Mouse (Mus musculus): ENCODE measurements around the gene Olfr1391. TPM values are rescaled to one million over a fixed set of nuclear protein-coding genes. Genes with fewer than 3 reads are reported as not detected.

Gene Olfr1391
- polyA plus RNA-seq, 1 experiment from 2014 or later: not detected

DNA sequence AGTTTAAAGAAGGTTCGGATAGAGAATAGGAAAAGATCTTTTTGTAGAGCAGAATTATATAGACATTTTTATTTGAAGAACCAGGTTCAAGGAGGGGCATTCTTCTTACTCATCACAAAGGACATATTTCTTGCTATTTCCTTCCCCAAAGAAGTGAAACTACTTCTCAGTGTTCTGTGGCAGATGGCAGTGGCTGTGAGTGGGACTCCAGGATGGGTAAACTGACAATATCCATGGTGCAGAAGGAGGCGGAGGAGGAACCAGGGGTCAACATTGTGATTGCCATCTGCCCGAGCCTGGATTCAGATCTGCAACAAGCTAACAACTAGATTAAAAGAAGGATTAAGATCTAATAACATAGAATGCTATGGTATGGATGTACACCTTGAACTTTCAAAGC is 4.2 kb downstream of the Olfr1391 start:
- Histone ChIP-seq H3K36me3 (ENCODE audit: control insufficient read depth, insufficient read depth, low read length) (no peaks in the 10 kb centered on the region), H3K4me1 (ENCODE audit: control insufficient read depth in 2 of 2, insufficient read depth in 2 of 2, low read length in 2 of 2) (no peaks in the 10 kb centered on the region), H3K27me3 (ENCODE audit: control insufficient read depth, insufficient read depth, low read length) (no peaks in the 10 kb centered on the region), H3K27ac (replicated peaks in 1 of 2; ENCODE audit: control insufficient read depth in 1 of 2, insufficient read depth in 1 of 2, low read depth in 2 of 2, low read length in 2 of 2) (no peak overlapping the region), H3K4me3 (ENCODE audit: control insufficient read depth in 1 of 2, insufficient read depth in 1 of 2, low read depth in 1 of 2, low read length in 2 of 2) (no peak overlapping the region), H3K9me3 (ENCODE audit: control insufficient read depth, low read length) (no peaks in the 10 kb centered on the region), H3K4me2 (ENCODE audit: low read length) (no peak overlapping the region), H3K9ac (ENCODE audit: low read length) (no peak overlapping the region)
- 70% methylated on average over 3 of the region's 3 CpGs for WGBS
- no peak for ATAC-seq (ENCODE audit: insufficient number of reproducible peaks, insufficient read depth, low FRiP score, low read depth)

DNA sequence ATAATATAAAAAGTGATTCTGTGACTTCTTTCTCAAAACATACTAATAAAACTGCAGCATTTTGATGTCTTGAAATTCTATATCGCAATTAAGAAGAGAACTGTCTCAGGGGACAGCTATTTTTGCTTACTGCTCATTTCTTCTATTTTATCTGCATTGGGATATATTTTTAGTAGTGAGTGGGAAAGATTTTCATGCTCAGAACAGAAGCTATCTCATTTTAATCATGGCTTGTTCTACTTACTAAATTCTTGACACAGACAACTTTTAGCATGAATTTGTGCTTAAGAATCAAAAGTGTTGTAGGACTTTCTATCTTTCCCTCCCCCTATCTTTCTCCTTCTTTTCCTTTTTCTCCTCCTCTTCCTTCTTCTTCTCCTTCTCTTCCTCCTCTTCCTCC is 7.1 kb downstream of the Olfr1391 start:
- no peak overlapping the region for H3K9ac ChIP-seq (ENCODE audit: low read length)
- no peak overlapping the region for H3K27ac ChIP-seq (replicated peaks in 1 of 2; ENCODE audit: control insufficient read depth in 1 of 2, insufficient read depth in 1 of 2, low read depth in 2 of 2, low read length in 2 of 2)
- WGBS: 48% methylated on average over 1 of the region's 1 CpGs
- no peaks in the 10 kb centered on the region for H3K9me3 ChIP-seq (ENCODE audit: control insufficient read depth, low read length)
- no peak overlapping the region for H3K4me2 ChIP-seq (ENCODE audit: low read length)
- no peak overlapping the region for H3K4me3 ChIP-seq (ENCODE audit: control insufficient read depth in 1 of 2, insufficient read depth in 1 of 2, low read depth in 1 of 2, low read length in 2 of 2)
- no peaks in the 10 kb centered on the region for H3K36me3 ChIP-seq (ENCODE audit: control insufficient read depth, insufficient read depth, low read length)
- ATAC-seq (ENCODE audit: insufficient number of reproducible peaks, insufficient read depth, low FRiP score, low read depth): no peak
- H3K4me1 ChIP-seq (ENCODE audit: control insufficient read depth in 2 of 2, insufficient read depth in 2 of 2, low read length in 2 of 2): no peaks in the 10 kb centered on the region
- no peaks in the 10 kb centered on the region for H3K27me3 ChIP-seq (ENCODE audit: control insufficient read depth, insufficient read depth, low read length)

DNA sequence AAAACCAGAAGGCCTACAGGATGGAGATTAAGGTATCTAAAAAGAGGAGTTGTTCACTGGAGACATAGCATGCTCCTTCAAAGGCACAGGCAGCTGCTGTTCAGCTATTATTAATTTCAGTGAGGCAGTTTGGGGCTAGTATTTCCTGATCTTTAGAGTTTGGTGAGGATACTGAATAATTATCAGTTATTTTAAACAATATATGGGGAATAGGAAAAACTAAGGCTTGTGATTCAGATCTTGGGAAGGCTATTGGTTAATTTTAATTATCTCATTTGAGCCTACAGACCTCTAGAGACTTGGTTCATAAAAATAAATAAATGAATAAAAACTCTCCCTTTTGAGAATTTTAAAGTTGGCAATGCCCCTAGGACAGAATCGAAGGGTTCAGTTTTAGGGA is 12.3 kb downstream of the Olfr1391 start, which contains the start of gene Olfr1390:
Olfr1390 (plus strand) TSS at position 301 of the 400 bp plus-strand sequence.
- Histone ChIP-seq H3K36me3 (ENCODE audit: control insufficient read depth, insufficient read depth, low read length) (no peaks in the 10 kb centered on the region), H3K9me3 (ENCODE audit: control insufficient read depth, low read length) (no peaks in the 10 kb centered on the region), H3K27ac (replicated peaks in 1 of 2; ENCODE audit: control insufficient read depth in 1 of 2, insufficient read depth in 1 of 2, low read depth in 2 of 2, low read length in 2 of 2) (no peak within 1 kb of the TSS), H3K4me3 (ENCODE audit: control insufficient read depth in 1 of 2, insufficient read depth in 1 of 2, low read depth in 1 of 2, low read length in 2 of 2) (no peak within 1 kb of the TSS), H3K27me3 (ENCODE audit: control insufficient read depth, insufficient read depth, low read length) (no peaks in the 10 kb centered on the region), H3K4me1 (ENCODE audit: control insufficient read depth in 2 of 2, insufficient read depth in 2 of 2, low read length in 2 of 2) (no peaks in the 10 kb centered on the region), H3K4me2 (ENCODE audit: low read length) (no peak within 1 kb of the TSS), H3K9ac (ENCODE audit: low read length) (no peak within 1 kb of the TSS)
- no peak for ATAC-seq (ENCODE audit: insufficient number of reproducible peaks, insufficient read depth, low FRiP score, low read depth)
- 71% methylated on average over 1 of the region's 1 CpGs for WGBS

DNA sequence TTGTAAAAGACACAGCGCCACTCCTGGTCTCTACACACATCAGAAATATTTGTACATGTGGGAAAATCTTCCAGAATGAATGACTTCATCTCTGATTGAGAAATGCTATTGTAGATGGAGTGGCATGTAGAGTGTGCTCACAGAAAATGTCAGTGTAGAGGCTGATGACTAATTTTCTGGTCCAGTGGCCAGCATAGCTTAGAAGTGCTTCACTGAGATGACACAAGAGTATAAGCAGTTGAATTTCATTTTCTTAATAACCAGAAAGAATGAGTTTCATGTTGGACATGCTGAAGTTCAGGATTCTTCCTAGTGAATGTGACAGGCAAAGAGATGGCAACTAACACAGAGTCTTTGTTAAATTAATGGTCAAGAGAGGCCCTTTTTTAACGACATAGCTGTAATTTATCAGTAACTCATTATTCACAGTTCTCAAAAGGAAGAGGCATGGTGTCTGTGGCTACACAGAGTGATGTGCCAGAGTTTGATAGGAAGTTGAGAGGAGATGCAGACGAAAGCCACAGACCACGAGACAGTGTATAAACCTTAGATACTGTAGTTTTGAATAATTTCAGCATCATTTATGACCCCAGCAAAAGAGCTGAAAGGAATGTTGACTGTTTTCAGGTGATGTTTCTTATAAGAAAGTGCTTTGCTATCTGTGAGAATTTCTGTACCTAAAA is 14.7 kb downstream of the Olfr1391 start:
- Histone ChIP-seq H3K4me2 (ENCODE audit: low read length) (no peak overlapping the region), H3K9me3 (ENCODE audit: control insufficient read depth, low read length) (no peaks in the 10 kb centered on the region), H3K4me1 (ENCODE audit: control insufficient read depth in 2 of 2, insufficient read depth in 2 of 2, low read length in 2 of 2) (no peaks in the 10 kb centered on the region), H3K4me3 (ENCODE audit: control insufficient read depth in 1 of 2, insufficient read depth in 1 of 2, low read depth in 1 of 2, low read length in 2 of 2) (no peak overlapping the region), H3K27ac (replicated peaks in 1 of 2; ENCODE audit: control insufficient read depth in 1 of 2, insufficient read depth in 1 of 2, low read depth in 2 of 2, low read length in 2 of 2) (no peak overlapping the region), H3K27me3 (ENCODE audit: control insufficient read depth, insufficient read depth, low read length) (no peaks in the 10 kb centered on the region), H3K36me3 (ENCODE audit: control insufficient read depth, insufficient read depth, low read length) (no peaks in the 10 kb centered on the region), H3K9ac (ENCODE audit: low read length) (no peak overlapping the region)
- ATAC-seq (ENCODE audit: insufficient number of reproducible peaks, insufficient read depth, low FRiP score, low read depth): no peak
- WGBS: 59% methylated on average over 4 of the region's 4 CpGs

Other genes with a start within 250 kb of the Olfr1391 start
- 0.98 and 1.3 TPM in 2 replicates for gene Ifi47, start 246.2 kb upstream of the Olfr1391 start, polyA plus RNA-seq (2014; fragmentation: Nextera tagmentation; extraction: Ambion mirVana)
- not detected in 2 replicates for gene Olfr1396, start 207.9 kb upstream of the Olfr1391 start, polyA plus RNA-seq (2014; fragmentation: Nextera tagmentation; extraction: Ambion mirVana)
- not detected in 2 replicates for gene Olfr1395, start 180.5 kb upstream of the Olfr1391 start, polyA plus RNA-seq (2014; fragmentation: Nextera tagmentation; extraction: Ambion mirVana)
- gene Olfr1394, start 168.4 kb upstream of the Olfr1391 start, polyA plus RNA-seq (2014; fragmentation: Nextera tagmentation; extraction: Ambion mirVana): not detected in 2 replicates
- 4.4 and 5.9 TPM in 2 replicates for gene Btnl9, start 135.6 kb upstream of the Olfr1391 start, polyA plus RNA-seq (2014; fragmentation: Nextera tagmentation; extraction: Ambion mirVana)
- 30.3 and 32.2 TPM in 2 replicates for gene Zfp62, start 119.5 kb upstream of the Olfr1391 start, polyA plus RNA-seq (2014; fragmentation: Nextera tagmentation; extraction: Ambion mirVana)
- gene Mgat1, start 78.6 kb upstream of the Olfr1391 start, polyA plus RNA-seq (2014; fragmentation: Nextera tagmentation; extraction: Ambion mirVana): 38.3 and 43.5 TPM in 2 replicates
- gene Olfr1393, start 44.4 kb upstream of the Olfr1391 start, polyA plus RNA-seq (2014; fragmentation: Nextera tagmentation; extraction: Ambion mirVana): 0.18 and 0.35 TPM in 2 replicates
- gene Olfr1392, start 37.5 kb upstream of the Olfr1391 start, polyA plus RNA-seq (2014; fragmentation: Nextera tagmentation; extraction: Ambion mirVana): not detected in 2 replicates
- gene Olfr10, start 18.0 kb upstream of the Olfr1391 start, polyA plus RNA-seq (2014; fragmentation: Nextera tagmentation; extraction: Ambion mirVana): not detected in 2 replicates
- not detected in 2 replicates for gene Olfr1390, start 12.4 kb downstream of the Olfr1391 start, polyA plus RNA-seq (2014; fragmentation: Nextera tagmentation; extraction: Ambion mirVana)
- gene Olfr1389, start 100.3 kb downstream of the Olfr1391 start, polyA plus RNA-seq (2014; fragmentation: Nextera tagmentation; extraction: Ambion mirVana): not detected in 2 replicates
- not detected in 2 replicates for gene Olfr1388, start 113.9 kb downstream of the Olfr1391 start, polyA plus RNA-seq (2014; fragmentation: Nextera tagmentation; extraction: Ambion mirVana)
- not detected in 2 replicates for gene Olfr1387, start 132.6 kb downstream of the Olfr1391 start, polyA plus RNA-seq (2014; fragmentation: Nextera tagmentation; extraction: Ambion mirVana)
- gene Olfr1386, start 142.3 kb downstream of the Olfr1391 start, polyA plus RNA-seq (2014; fragmentation: Nextera tagmentation; extraction: Ambion mirVana): not detected in 2 replicates
- gene Olfr1385, start 166.3 kb downstream of the Olfr1391 start, polyA plus RNA-seq (2014; fragmentation: Nextera tagmentation; extraction: Ambion mirVana): not detected in 2 replicates
- not detected in 2 replicates for gene Olfr1384, start 184.0 kb downstream of the Olfr1391 start, polyA plus RNA-seq (2014; fragmentation: Nextera tagmentation; extraction: Ambion mirVana)
- not detected in 2 replicates for gene Olfr1383, start 196.9 kb downstream of the Olfr1391 start, polyA plus RNA-seq (2014; fragmentation: Nextera tagmentation; extraction: Ambion mirVana)
- gene Olfr1382, start 205.5 kb downstream of the Olfr1391 start, polyA plus RNA-seq (2014; fragmentation: Nextera tagmentation; extraction: Ambion mirVana): not detected in 2 replicates
- gene Olfr1381, start 220.7 kb downstream of the Olfr1391 start, polyA plus RNA-seq (2014; fragmentation: Nextera tagmentation; extraction: Ambion mirVana): not detected in 2 replicates
- not detected in 2 replicates for gene Olfr1380, start 234.1 kb downstream of the Olfr1391 start, polyA plus RNA-seq (2014; fragmentation: Nextera tagmentation; extraction: Ambion mirVana)